ENCODE assay signal across 10 mouse cellular contexts in genomic region chr1:155854926-155855702, GRCm38 (mm10). TPM values are rescaled to one million over a fixed set of nuclear protein-coding genes. Genes with fewer than 3 reads are reported as not detected.
DNase-seq lines count a peak whose midpoint lies in the region; ATAC-seq and TF ChIP-seq lines count a peak whose summit lies in the region.
"Had no signal": no experiment of that assay in that cellular context is flagged by ENCODE, and none has a peak within 500 bp of the region (broad histone marks: within the 10 kb centered on the region; RNA-seq: fewer than 3 reads in every experiment).

No protein-coding gene starts in this region.

- peak; percentile 8 for DNase-seq in adrenal gland, postnatal 10 days
- DNase-seq in adrenal gland, adult 2 months = no peak
- DNase-seq in layer of hippocampus, adult 2 months (ENCODE audit: low spot score in 2 of 2) = peak in 1 of 2 experiments; percentile 16
- no peak for DNase-seq in layer of hippocampus, postnatal 36 days
- DNase-seq in cerebellum, adult 11-12 months = peak; percentile 95
- DNase-seq in spleen, postnatal 36 days (ENCODE audit: low spot score in 2 of 2) = no peak
- DNase-seq in gastrocnemius, postnatal 36 days = no peak

- H3K36me3 ChIP-seq in intestine, postnatal 0 days (ENCODE audit: control insufficient read depth, insufficient read depth) = peaks cover 61% of the 10 kb centered on the region

- WGBS in intestine, postnatal 0 days = 49% methylated on average over 7 of the region's 7 CpGs

- no peaks in the 10 kb centered on the region for H3K4me1 ChIP-seq in intestine, postnatal 0 days (replicated peaks; ENCODE audit: control insufficient read depth, insufficient read depth, low read length)
- H3K4me1 ChIP-seq: embryonic facial prominence, embryonic 10.5 days had no signal

- H3K4me3 ChIP-seq in layer of hippocampus, adult 2 months = no peak overlapping the region
- no peak overlapping the region for H3K4me3 ChIP-seq in intestine, postnatal 0 days (ENCODE audit: low read depth, low read length)
- H3K4me3 ChIP-seq: embryonic facial prominence, embryonic 10.5 days; liver, embryonic 15.5 days had no signal

- H3K9me3 ChIP-seq in intestine, postnatal 0 days (ENCODE audit: control insufficient read depth) = no peaks in the 10 kb centered on the region
- H3K9me3 ChIP-seq: embryonic facial prominence, embryonic 10.5 days; liver, embryonic 15.5 days had no signal

- H3K4me2 ChIP-seq in intestine, postnatal 0 days (replicated peaks; ENCODE audit: low read depth) = no peak overlapping the region
- H3K4me2 ChIP-seq: liver, embryonic 15.5 days had no signal

- H3K27ac ChIP-seq in layer of hippocampus, adult 2 months = peak overlapping the region; percentile 25; the same call in 1 of the 2 replicates
- H3K27ac ChIP-seq in intestine, postnatal 0 days (ENCODE audit: low read depth, low read length) = no peak overlapping the region
- H3K27ac ChIP-seq: embryonic facial prominence, embryonic 10.5 days; liver, embryonic 15.5 days had no signal

- H3K27me3 ChIP-seq in intestine, postnatal 0 days (replicated peaks; ENCODE audit: control insufficient read depth, insufficient read depth, low read length) = no peaks in the 10 kb centered on the region
- H3K27me3 ChIP-seq: liver, embryonic 15.5 days had no signal

- H3K9ac ChIP-seq in intestine, postnatal 0 days (ENCODE audit: low read depth, low read length) = no peak overlapping the region
- H3K9ac ChIP-seq: liver, embryonic 15.5 days had no signal

- TF ChIP-seq CTCF in layer of hippocampus, adult 2 months (conservative IDR thresholded peaks at IDR 0.05) = no peak
- peak; percentile 34 for TF ChIP-seq CTCF in intestine, postnatal 0 days (IDR thresholded peaks at IDR 0.05; ENCODE audit: low read depth)

- ATAC-seq in intestine, postnatal 0 days = peak; percentile 73

- intact Hi-C loops in gastrocnemius, postnatal 36 days (cut with DNase I) = no loop called here

RNA-seq across cellular contexts. Expression of gene Qsox1, which starts 42.4 kb away (rescaled TPM):
- 10 to 100 TPM; 54.5 to 79.0 TPM for total RNA-seq in adrenal gland, postnatal 10 days (2021)
- 10 to 100 TPM; 49.6 to 71.8 TPM for total RNA-seq in adrenal gland, adult 2 months (2021)
- 66.6 and 82.6 TPM in 2 replicates for polyA plus RNA-seq in adrenal gland, adult 2 months (2012; rRNA removed)
- 10 to 100 TPM; 32.1 to 35.4 TPM for total RNA-seq in layer of hippocampus, adult 2 months (2021)
- total RNA-seq in layer of hippocampus, postnatal 36 days (2021) = 10 to 100 TPM; 28.0 to 30.4 TPM
- polyA plus RNA-seq in intestine, postnatal 0 days (2015; fragmentation: Nextera tagmentation; extraction: Ambion mirVana) = 28.4 and 30.1 TPM in 2 replicates
- total RNA-seq in gastrocnemius, postnatal 36 days (2021) = 10 to 100 TPM; 23.0 to 23.7 TPM

Comparison
In these comparisons a context has a peak if more than half of its experiments do, and no peak if none do; other contexts are left out.
1. DNase-seq: peak in adrenal gland, postnatal 10 days (single experiment) and cerebellum, adult 11-12 months (single experiment); none in adrenal gland, adult 2 months (single experiment), layer of hippocampus, postnatal 36 days (0 of 2), spleen, postnatal 36 days (0 of 2) and gastrocnemius, postnatal 36 days (0 of 2).